Mouse (Mus musculus) testis, adult 2 months (tissue): ENCODE data around the gene Mvd.

Experiments used
- CTCF ChIP-seq: fragments of 200-500 bp; IDR thresholded peaks from 2 replicates; pipeline ENCODE4 v1.5.1; 2012; ENCODE audit warnings: low read depth, mild to moderate bottlenecking, inconsistent platforms, low read length, moderate library complexity; ENCODE audit not compliant: control insufficient read depth, insufficient read depth, insufficient replicate concordance
- POLR2A ChIP-seq: fragments of 200-500 bp; IDR thresholded peaks from 2 replicates; pipeline ENCODE4 v1.6.1; 2012; ENCODE audit warnings: low read depth, mild to moderate bottlenecking, inconsistent platforms, low read length, moderate library complexity; ENCODE audit not compliant: control insufficient read depth

GRCm38 (mm10) chr8:122454409-122454808 is 11.2 kb upstream of the Mvd start:
- TF ChIP-seq CTCF (no peak), POLR2A (no peak)
